Mouse (Mus musculus) cerebellum, postnatal 4 days (tissue): ENCODE data around the gene Noct.

ENCODE experiments used
- DNase-seq, 2 experiments: peaks; one replicate each; pipeline ENCODE4 v3.0.0; 2022; ENCODE audit warnings: low spot score in 2 of 2, mixed read lengths in 1 of 2

Gene Noct

GRCm38 (mm10) chr3:51276421-51277111, 52.3 kb downstream of the Noct start:
- peak; percentile 26 to 59 for DNase-seq

GRCm38 (mm10) chr3:51277201-51278150, 53.2 kb downstream of the Noct start:
- DNase-seq, result peak; percentile 56 to 78

- DNase-seq, result no peak
Measured at GRCm38 (mm10) chr3:51278433-51278832, 54.2 kb downstream of the Noct start.

- no peak for DNase-seq
Measured at GRCm38 (mm10) chr3:51281727-51282126, 57.5 kb downstream of the Noct start.

- DNase-seq, result no peak
Measured at GRCm38 (mm10) chr3:51284375-51284774, 60.1 kb downstream of the Noct start.

- DNase-seq, result peak; percentile 70 to 81
Measured at GRCm38 (mm10) chr3:51288880-51289821, 64.9 kb downstream of the Noct start.

GRCm38 (mm10) chr3:51294251-51294650, 70.0 kb downstream of the Noct start:
- no peak for DNase-seq

- DNase-seq, result no peak
Measured at GRCm38 (mm10) chr3:51295225-51295624, 71.0 kb downstream of the Noct start.

GRCm38 (mm10) chr3:51296790-51297189, 72.5 kb downstream of the Noct start:
- no peak for DNase-seq
